Mouse (Mus musculus) cerebellum, postnatal 14 days (tissue): Measurements from ENCODE around the gene Cdc14b.

Source experiments
- DNase-seq, 2 experiments: peaks; one replicate each; pipeline ENCODE4 v3.0.0; 2021; ENCODE audit warnings: mixed read lengths in 2 of 2

The Cdc14b gene

DNA sequence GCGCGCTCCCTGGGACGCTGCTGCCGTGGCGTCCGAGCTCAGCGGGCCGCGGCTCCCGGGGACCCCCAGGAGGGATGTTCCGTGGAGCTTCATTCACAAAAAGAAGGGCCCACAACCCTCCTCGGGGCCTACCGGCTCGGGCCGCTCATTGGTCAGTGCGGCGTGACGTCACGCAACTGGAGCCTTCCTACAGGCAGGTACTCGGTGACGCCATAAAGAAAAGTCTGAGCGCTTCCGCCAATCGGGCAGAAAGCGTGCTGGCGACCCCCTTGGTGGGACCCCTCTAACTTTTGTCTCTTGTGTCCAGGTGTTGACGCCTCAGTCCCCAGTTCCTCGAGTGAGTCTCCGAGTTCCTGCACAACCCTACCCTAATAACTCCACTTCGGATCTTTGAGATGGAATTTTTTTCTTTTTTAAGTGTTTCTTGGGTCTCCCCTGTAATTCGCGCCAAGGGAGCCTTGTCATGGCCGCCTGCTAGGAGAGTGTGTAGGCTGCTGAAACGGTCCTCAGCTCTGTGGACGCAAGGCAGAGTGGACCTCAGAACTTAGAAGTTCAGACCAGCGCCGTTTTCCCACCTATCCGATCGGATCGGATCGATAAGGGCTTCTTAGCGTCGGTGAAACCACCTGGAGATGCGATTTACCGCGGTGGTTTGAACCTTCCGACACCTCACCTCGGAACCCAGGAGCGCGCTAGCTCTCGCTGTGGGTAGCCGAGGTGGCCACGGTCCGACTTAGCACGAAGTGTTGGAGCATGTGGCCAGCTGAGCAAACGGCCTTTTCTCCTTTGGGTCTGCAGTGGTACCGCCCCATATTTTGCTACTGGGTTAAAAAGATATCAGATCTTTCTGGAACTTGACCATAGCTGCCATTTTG is at the start of gene Cdc14b:
Gene Cdc14b, minus strand, starts transcription at position 412 of the 875 bp plus-strand sequence.
- DNase-seq, result peak; percentile 69 to 70

DNA sequence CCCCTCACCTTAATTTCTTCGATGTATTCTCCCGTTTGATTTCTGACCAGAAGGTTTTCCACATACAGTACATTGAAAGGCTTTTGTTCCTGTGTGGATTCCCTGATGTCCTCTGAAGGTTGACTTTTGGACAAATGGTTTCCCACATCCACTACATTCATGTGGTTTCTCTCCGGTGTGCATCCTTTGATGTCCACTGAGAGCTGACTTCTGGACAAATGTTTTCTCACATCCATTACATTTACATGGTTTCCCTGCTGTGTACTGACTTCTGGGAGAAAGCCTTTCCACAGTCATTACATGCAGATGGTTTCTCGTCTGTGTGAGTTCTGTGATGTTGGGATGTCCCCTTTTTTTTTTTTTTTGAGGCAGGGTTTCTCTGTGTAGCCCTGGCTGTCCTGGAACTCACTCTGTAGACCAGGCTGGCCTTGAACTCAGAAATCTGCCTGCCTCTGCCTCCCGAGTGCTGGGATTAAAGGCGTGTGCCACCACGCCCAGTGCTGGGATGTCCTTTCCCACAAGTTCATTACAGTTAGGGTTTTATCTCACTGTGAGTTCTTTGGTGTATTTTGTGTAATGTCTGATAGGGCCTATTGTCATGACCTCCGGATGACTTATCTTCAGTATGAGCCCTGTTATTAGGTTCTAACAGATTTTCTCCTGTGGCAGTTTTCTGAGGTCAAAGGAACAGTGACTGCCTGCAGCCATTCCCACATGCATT is 47.6 kb upstream of the Cdc14b start:
- no peak for DNase-seq

DNA sequence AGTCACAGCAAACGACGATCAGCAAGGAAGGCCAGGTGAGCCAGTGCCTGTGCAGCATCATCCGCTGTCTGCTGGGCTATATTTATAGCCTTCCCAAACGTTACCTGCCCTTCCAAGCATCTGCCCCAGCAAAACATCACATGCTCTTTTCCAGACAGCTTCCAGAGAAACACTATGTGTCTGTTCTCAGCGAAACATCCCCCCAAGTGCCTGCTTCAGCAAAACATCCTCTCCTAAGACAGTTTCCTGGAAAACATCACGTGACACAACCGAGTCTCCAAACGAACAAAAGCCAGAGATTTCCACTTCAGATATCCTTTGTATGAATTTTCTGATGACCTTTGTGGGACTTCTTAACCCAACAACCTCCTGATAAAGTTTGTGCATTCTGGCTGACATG is 45.2 kb upstream of the Cdc14b start:
- DNase-seq, result no peak

DNA sequence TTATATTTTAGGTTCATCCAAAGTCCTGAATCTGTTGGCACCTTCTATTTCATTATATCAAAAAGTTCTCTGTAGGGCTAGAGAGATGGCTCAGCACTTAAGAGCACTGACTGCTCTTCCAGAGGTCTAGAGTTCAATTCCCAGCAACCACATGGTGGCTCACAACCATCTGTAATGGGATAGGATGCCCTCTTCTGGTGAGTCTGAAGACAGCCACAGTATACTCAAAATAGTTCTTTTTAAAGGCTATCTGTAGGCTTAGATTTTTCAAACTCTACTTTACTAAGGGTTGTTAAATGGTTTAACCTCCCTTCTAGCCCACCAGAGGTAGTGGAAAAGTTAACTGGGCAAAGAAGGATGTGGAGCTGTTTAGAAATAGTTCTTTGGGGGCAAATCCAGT is 44.7 kb upstream of the Cdc14b start:
- no peak for DNase-seq

DNA sequence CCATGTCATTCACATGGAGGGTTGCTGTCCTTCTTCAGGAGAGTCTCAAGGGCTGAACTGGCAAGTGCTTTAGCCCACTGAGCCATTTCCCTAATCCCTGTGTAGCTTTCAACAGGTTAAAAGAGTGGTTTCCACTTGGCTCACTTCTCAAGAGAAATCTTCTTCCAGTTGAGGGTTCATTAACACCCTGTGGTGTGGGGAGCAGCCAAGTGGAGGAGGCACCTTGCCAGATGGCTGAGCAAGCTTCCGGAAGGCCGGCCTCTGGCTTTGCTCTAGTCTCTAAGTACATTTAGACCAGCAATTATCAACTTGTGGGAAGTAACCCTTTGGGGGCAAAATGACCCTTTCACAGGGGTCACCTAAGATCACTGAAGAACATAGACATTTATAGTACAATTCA is 43.3 kb upstream of the Cdc14b start:
- peak; percentile 40 to 62 for DNase-seq

DNA sequence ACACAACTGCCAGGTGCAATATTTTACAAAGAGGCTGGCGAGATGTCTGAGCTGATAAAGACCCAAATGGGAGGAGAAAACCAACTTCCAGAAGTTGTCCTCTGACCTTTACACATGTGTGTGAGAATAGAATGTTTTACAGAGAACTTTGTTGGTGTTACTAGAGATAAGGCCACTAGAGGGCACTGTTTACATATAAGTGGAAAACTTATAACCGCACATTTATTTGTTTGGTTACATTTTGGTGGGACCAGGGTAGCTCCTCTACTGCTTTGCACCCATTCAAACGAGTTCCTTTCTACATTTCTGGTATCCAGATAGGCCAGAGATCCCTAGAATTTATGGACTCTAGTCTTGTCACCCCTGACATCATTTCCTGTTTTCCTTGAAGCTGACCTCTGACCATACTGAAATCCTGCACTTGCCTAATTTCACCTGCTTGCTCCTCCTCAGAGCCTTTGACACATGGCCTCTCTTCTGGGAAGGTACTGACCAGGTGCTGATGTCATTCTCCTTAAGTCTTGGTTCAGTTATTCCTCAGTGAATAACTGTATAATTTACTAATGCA is 40.5 kb upstream of the Cdc14b start:
- peak; percentile 43 to 65 for DNase-seq

DNA sequence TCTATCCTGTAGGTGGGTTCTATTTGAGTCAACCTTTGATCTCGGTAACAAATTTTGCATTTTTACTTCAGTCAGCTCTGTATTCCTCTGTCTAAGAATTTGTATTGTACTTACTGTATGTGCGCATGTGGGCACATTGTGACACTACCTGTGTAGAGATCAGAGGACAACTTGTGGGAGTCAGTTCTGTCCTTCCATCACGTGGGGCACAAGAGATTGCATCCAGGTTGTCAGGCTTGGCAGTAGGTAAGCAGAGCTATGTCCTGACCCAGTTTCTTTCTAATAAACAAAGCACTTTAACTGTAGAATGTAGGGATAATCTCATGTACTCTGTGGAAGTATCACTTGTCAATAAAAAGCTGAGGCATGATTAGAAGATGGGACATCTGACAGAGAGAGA is 39.0 kb upstream of the Cdc14b start:
- no peak for DNase-seq

DNA sequence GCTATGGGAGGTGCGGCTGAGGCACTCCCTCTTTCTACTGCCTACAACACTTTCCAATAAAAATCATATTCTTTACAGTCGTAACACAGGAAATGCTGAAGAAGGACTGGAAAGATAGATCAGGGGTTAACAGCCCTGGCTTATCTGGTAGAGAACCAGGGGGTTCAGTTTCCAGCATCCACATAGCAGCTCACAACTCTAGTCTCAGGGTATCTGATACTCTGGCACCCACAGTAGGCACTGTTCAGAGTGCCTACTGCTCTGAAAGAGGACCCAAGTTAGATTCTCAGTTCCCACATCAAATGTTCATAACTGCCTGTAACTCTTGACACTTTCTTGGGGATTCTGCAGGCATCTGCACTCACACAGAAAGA is 37.8 kb upstream of the Cdc14b start:
- no peak for DNase-seq

DNA sequence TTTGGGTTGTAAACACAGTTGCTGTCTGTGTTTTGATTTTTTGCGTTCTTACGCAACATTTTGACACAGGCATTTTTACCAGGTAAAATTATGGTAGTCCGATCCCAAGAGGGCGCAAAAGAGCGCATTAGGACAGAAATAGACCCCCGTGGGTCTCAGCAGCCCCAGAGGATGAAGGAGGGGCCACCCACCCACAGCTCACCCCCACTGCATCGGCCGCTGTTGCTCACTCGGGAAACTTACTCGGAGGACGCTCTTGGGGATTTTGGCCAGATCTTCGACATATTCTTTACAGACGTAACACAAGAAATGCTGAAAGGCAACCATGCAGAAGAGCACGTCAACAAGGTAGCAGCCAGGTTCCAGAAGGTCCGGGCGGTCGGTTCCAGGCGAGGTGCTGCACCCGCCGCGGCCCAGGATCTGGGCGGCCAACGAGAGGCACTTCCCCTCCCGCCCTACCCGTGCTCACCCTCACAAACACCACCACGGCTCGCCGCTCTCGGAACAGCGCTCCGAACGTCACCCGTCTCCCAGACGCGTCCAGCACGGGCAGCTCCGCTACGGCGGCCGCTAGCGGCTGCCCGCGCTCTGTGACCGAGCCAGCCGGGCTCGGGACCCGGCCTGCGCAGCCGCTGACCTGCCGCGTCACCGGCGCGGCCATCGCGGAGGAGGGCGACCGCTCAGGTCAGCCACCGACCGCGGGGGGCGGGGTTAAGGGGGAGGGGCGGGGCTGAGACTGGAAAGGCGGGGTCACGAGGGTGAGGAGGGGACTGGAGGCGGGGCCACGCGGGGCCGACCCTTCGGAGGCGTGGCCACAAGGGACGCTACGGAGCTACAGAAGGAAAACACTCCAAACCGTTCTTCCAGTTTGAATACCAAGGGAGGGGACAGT is 37.2 kb upstream of the Cdc14b start, which contains the start of gene Aaed1:
Gene Aaed1, minus strand, starts transcription at position 687 of the 892 bp plus-strand sequence.
- DNase-seq, result peak; percentile 96 to 98

DNA sequence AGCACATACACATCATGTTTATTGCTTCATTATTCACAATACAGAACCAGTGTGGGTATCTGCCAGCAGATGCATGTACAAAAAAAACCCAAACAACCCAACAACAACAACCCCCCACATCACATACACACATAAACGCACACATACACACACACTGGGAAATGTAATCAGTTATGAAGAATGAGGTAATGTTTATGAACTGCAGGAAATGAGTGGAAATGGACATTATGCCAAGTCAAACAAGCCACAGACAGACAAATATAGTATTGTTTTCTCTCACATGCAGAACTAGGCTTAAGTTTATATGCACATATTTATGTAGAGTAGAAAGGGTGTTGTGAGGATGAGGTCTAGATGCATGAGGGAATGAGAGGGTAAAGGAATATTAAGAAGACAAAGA is 36.2 kb upstream of the Cdc14b start:
- no peak for DNase-seq

DNA sequence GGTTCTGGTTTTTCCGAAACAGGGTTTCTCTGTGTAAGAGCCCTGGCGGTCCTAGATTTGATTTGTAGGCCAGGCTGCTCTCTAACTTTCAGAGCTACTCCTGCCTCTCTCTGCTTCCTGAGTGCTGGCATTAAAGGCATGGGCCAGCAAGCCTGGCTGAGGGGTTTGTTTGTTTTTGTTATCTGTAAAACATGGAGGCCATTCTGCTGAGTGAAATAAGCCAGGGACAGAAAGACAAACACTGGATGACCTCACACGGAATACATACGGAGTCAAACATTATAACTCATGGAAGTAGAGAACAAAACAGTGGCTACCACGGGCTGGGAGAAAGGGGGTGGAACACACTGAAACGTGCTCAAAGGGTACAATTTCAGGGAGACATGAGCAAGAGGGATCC is 35.5 kb upstream of the Cdc14b start:
- no peak for DNase-seq

DNA sequence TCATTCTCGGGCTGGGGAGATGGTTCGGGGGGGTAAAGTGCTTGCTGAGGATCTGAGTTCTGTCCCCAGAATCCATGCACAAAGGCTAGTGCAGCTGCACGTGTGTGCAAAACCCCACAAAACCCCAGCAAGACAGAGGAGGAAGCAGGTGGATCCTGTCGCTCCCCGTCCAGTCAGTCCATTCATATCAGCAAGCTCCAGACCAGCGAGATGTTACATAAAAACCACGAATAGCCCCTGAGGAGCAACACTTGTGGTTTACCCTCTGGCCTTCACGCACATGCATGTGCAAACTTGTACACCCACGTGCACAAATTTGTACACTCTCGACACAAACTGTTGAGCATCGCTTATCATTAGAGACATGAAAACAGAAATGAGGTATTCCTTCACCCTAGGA is 34.8 kb upstream of the Cdc14b start:
- DNase-seq, result no peak

DNA sequence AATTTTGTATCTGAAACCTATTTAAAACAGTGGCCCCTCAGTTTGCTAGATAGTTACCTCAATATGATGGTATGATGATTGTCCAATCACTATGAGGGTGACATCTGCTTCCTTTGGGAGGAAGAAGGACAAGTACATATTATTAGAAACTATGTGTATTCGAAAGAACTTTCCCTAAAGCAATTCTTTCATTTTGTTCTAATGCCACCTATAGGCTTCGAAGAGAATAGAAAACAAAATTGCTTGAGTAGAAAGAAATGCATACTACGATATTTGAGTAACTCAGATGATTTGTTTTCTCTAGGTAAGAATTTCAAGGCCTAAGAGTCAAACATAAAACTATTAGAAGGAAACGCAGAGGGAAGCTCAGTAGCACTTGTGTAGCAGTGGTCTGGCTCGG is 33.9 kb upstream of the Cdc14b start:
- DNase-seq, result no peak

DNA sequence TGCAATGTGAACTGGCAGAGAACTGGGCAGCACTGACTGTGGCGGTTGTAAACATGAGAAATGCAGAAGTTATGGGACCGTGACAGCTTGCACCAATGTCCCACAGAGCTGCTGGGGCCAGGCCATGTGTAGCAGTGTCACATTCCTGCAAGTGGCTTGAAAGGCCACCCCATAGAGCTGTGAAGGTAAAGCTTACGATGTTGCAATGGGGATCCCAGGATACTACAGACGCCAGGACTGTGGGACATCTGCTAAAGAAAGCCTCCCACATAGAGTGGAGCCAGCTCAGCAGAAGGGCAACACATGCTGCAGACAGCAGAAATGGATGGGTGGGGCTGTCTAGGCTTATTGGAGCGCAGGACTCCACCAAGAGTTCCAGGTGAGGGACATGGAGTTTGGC is 32.4 kb upstream of the Cdc14b start:
- DNase-seq, result peak; percentile 57 to 60

DNA sequence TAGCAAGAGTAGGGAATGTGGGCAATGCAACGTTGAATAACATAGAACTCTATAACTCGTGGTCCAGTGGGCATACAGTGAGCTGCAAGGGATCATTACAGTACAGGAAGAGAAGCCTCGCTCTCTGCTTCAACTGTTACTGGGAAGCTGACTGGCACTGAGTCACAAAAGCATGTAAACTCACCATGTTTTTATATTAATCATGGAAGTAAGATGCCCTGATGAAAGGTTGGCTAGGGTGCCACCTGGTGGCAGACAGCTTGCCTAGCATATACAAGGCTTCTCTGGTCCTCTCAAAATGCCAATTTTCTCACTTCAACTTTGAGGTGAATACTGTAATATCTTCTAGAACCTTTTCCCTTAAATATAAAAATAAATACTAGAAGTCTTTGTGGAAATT is 31.0 kb upstream of the Cdc14b start:
- DNase-seq, result peak; percentile 75 to 84

DNA sequence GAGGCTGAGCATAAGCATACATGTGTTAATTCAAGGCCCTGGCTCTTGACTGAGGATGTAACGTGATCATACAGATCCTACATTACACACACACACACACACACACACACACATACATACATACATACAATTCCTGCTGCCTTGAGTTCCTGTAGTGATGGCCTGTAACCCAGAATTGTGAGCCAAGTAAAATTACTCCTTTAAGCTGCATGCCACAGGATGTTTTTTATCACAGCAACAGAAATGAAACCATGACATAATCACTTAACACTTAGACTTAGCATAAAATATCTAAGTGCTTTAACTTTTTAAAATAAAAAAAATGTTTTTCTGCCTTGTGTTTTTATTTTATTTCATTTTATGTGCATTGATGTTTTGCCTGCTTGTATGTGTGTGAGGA is 24.0 kb upstream of the Cdc14b start:
- DNase-seq, result no peak

DNA sequence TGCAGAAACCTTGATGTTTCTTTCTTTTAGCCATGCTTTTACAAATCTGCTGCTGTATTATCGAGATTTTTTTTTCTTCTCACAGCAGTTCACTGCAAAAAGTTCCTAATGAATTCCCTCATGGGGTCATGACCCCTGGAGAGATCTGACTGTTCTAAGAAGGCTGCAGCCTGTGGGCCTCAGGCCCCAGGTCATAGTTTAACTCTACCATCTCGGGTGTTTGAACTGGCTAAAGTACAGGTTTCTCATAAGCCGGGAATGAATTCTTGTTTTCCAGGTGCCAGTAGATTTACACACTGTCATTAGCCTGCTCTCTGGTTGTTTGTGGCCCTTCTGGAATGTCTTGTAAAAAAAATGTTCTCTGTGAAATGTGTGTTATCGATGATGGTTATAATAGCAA is 11.7 kb upstream of the Cdc14b start:
- DNase-seq, result no peak

DNA sequence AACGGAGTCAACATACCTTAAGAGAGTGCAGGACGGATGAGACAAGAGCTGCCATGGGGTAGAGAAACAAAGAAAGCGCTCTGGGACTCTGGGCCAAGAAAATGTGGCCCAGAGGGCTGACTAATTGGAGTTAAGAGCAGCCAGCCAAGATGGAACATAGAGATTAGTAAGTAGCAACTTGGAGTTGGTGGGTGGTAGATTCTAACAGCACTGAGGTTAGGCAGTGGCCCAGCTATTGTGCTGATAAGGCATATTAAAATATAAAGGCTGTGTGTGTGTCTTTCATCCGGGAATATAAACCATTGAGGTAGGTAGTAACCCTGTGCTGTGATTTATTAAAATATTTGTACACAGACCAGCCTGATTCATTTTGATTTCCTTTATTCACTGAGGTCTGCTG is 11.2 kb upstream of the Cdc14b start:
- no peak for DNase-seq

DNA sequence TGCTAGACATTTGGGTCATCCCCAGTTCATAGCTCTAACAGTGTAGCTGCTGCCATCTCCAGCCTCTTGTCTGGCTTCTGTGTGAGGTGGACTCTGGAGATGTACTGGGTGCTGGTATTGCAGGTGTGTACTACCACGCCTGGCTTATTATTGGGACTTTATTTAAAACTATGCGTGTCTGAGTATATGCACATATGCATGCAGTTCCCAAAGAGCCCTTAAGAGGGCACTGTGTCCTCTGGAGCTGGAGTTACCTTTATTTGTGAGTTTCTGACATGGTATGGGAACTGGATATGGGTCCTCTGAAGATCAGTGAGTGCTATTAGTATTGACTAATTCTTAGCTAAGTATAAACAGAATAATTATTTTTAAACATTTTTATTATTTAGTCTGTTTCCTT is 9.6 kb upstream of the Cdc14b start:
- DNase-seq, result no peak

DNA sequence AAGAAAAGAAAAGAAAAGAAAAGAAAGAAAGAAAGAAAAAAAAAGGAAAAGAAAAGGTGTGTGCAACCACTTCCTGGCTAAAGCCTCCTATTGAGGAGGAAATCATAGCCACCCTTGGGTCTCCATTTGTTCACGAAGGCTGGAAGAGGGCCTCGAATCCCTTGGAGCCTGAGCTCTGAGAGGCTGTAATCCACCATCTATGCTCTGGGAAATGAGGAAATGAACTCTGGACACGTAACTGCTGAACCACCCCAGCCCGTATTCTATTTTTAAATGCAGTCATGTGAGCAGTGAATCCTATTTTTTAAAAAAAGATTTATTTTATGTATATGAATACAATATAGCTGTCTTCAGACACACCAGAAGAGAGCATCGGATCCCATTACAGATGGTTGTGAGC is 5.8 kb upstream of the Cdc14b start:
- no peak for DNase-seq

DNA sequence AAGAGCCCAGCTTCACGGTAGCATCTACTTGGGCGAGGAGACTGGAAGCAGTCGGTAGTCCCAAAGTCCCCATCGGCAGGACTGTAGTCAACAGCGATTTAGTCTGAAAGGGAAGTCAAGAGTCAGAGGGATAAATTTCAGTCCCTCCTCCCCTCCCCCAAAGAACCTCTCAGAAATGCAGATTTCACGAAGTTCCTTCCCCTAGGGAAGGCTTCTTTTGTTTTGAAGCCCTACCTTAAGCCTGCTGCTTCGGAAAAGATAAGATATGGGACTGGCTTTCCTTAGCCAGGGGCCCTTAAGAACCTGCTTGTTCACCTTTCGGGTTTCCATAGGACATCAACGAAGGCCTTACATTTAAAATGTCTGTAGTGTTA is 651 bp upstream of the Cdc14b start:
- DNase-seq, result no peak

DNA sequence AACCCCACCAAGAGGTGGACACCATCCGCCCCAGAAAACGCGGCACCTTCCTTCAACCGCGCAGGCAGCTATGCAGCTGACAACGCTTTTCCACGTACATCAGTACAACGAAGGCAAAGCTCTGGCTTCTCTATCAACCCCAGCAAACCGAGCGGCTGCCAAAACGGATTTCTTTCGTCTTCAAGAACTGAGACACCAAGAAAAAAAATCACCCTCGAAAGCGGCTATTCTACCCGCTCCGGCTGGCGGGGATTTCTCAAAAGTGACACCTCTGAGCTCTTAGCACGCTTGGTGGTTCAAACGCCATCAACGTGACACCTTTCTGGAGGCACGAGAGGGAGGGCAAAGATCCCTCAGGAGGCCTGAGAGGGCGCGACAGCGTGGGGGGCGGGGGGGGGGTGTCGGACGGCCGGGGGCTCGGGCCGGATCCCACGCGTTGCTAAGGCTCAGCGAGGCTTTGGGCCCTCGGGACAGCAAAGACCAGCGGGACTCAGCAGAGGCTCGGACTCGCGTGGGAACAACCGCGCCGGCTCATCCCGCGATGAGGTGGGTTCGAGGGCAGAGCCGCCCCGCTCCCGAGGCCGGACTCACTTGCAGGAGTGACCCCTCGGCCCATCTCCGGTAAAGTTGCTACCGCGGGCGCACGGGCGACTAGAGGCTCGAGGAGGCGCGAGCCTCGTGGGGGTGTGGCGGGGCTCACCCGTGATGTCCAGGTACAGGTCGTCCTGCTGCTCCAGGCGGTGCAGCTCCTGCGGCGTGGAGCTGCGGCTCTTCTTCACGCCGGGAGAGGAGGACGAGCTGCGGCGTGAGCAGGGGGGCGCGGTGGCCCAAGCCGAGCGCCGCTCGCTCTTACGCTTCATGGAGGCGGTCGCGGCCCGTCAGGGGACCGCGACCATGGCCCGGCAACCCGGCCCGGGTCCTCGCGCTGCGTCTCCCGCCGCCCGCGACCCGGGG is 922 bp downstream of the Cdc14b start:
- DNase-seq, result peak; percentile 34 to 39
